Mouse (Mus musculus): ENCODE data around the gene Fcor. TPM values are rescaled to one million over a fixed set of nuclear protein-coding genes. Genes with fewer than 3 reads are reported as not detected.

The Fcor gene
- polyA plus RNA-seq, 1 experiment from 2014 or later = 8.3 TPM

DNA sequence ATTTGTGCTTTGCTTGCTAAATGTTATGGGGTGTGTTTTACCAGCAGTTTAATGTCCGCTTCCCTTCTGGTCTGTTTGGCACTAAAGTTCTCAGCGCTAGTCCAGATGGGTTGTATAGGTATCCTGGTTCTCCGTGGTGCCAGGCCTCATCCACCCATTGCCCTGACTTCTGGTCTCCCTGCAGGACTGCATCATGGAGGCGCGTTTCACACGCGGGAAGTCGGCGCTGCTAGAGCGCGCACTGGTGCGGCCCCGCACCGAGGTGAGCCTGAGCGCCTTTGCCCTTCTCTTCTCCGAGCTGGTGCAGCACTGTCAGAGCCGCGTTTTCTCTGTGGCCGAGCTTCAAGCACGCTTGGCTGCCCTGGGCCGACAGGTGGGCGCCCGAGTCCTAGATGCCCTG lies 6.7 kb upstream of the Fcor start:
- H3K27ac ChIP-seq = no peak overlapping the region
- no peak overlapping the region for H3K9ac ChIP-seq (ENCODE audit: low read depth, low read length)
- H3K9me3 ChIP-seq (replicated peaks; ENCODE audit: low read length) = no peaks in the 10 kb centered on the region
- H3K4me1 ChIP-seq (replicated peaks; ENCODE audit: insufficient read depth, low read length) = peaks cover 10% of the 10 kb centered on the region; the same call in 1 of the 2 replicates
- ATAC-seq (replicated peaks; ENCODE audit: low FRiP score, low read depth) = no peak
- no peak for TF ChIP-seq CTCF (IDR thresholded peaks at IDR 0.05; ENCODE audit: low read depth)
- H3K27me3 ChIP-seq (ENCODE audit: insufficient read depth, low read length) = no peaks in the 10 kb centered on the region
- peaks cover 20% of the 10 kb centered on the region for H3K36me3 ChIP-seq (ENCODE audit: insufficient read depth, low read length)
- 95% methylated on average over 23 of the region's 23 CpGs for WGBS
- H3K4me2 ChIP-seq (ENCODE audit: low read length) = no peak overlapping the region
- DNase-seq (ENCODE audit: low spot score) = no peak
- no peak overlapping the region for H3K4me3 ChIP-seq (replicated peaks; ENCODE audit: low read depth, low read length)

DNA sequence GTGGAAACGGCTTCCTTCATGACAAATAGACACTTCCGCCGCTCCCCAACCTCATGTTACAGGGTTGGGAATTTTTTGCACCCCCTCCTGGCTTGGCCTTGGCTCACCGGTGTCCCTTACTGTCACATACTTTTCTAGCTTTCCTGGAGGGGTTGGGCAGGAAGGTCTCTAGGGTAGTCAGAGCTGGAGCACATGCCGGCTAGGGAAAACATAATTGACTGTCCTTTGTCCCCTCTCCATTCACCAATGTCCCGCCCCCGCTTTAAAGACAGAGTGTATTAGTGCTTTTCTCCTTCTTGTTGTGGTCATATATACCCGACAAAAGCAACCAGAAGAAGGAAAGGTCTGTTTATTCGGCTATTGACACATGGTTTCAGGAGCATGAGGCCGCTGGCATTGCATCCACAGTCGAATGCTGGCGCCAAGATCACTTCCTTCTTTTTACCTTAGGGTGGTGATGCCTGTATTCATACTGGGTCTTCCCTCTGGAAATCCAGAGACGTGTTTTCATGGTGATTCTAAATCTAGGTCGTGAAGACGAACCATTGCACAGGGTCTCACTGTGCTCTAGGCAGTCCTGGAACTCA lies 4.9 kb upstream of the Fcor start:
- peak overlapping the region; percentile 76 for H3K9ac ChIP-seq (ENCODE audit: low read depth, low read length)
- WGBS = 4% methylated on average over 15 of the region's 15 CpGs
- H3K36me3 ChIP-seq (ENCODE audit: insufficient read depth, low read length) = peaks cover 20% of the 10 kb centered on the region
- DNase-seq (ENCODE audit: low spot score) (peak; percentile 54), ATAC-seq (replicated peaks; ENCODE audit: low FRiP score, low read depth) (no peak)
- H3K4me3 ChIP-seq (replicated peaks; ENCODE audit: low read depth, low read length) = peak overlapping the region; percentile 70
- H3K27me3 ChIP-seq (ENCODE audit: insufficient read depth, low read length) = no peaks in the 10 kb centered on the region
- H3K4me2 ChIP-seq (ENCODE audit: low read length) = peak overlapping the region; percentile 61
- H3K4me1 ChIP-seq (replicated peaks; ENCODE audit: insufficient read depth, low read length) = peaks cover 10% of the 10 kb centered on the region; the same call in 1 of the 2 replicates
- TF ChIP-seq CTCF (IDR thresholded peaks at IDR 0.05; ENCODE audit: low read depth) = no peak
- H3K9me3 ChIP-seq (replicated peaks; ENCODE audit: low read length) = no peaks in the 10 kb centered on the region
- H3K27ac ChIP-seq = peak overlapping the region; percentile 92

DNA sequence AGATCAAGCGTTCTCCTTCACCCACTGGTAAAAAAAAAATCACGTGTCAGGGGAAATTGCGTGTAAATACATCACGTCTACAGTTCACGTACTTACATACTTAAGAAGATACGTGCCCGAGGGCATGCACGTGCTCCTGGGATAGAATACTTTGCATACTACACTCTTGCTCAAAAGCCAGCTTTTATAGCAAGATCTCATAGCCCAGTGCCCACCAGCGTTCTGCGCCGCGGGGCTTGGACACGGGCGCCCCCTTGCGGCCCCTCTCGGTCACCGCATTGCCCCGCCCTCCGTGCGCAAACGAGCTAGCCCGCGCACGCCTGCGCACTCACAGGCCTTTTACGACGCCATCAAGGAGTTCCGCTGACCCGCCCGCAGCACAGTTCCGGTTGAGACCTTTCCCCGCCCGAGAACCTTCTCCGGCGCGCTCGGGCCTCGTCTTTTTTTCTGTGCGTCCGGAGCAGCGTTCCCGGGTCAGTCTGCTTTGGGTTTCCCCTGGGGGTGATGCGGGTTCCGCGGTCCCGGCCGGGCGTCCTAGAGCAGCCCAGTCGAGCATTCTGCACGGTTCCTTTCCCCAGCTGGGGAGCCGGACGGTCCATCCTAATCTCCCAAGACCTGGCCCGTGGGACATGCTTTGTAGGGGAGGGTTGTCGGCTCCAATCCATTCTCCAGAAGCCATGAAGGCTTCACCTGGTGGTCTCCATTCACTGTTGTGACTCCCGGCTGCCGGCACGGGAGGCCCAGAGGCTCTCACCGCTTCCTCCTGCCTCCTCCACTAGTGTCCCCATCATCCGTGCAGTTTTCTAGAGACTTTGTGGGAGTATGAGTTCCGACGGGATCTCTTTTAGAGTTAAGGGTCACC lies 4.2 kb upstream of the Fcor start, which contains the start of gene Trappc5:
Gene Trappc5 (plus strand): TSS at position 169 of the 862 bp plus-strand sequence.
- H3K4me2 ChIP-seq (ENCODE audit: low read length) = peak within 1 kb of the TSS; percentile 61
- peaks cover 19% of the 10 kb centered on the region for H3K36me3 ChIP-seq (ENCODE audit: insufficient read depth, low read length)
- peak within 1 kb of the TSS; percentile 92 for H3K27ac ChIP-seq
- DNase-seq (ENCODE audit: low spot score) (peak; percentile 98), ATAC-seq (replicated peaks; ENCODE audit: low FRiP score, low read depth) (peak; percentile 80)
- no peaks in the 10 kb centered on the region for H3K27me3 ChIP-seq (ENCODE audit: insufficient read depth, low read length)
- H3K4me3 ChIP-seq (replicated peaks; ENCODE audit: low read depth, low read length) = peak within 1 kb of the TSS; percentile 70
- peak; percentile 98 for TF ChIP-seq CTCF (IDR thresholded peaks at IDR 0.05; ENCODE audit: low read depth)
- H3K9me3 ChIP-seq (replicated peaks; ENCODE audit: low read length) = no peaks in the 10 kb centered on the region
- peak within 1 kb of the TSS; percentile 76 for H3K9ac ChIP-seq (ENCODE audit: low read depth, low read length)
- H3K4me1 ChIP-seq (replicated peaks; ENCODE audit: insufficient read depth, low read length) = peaks cover 10% of the 10 kb centered on the region; the same call in 1 of the 2 replicates
- WGBS = 1% methylated on average over 61 of the region's 61 CpGs

DNA sequence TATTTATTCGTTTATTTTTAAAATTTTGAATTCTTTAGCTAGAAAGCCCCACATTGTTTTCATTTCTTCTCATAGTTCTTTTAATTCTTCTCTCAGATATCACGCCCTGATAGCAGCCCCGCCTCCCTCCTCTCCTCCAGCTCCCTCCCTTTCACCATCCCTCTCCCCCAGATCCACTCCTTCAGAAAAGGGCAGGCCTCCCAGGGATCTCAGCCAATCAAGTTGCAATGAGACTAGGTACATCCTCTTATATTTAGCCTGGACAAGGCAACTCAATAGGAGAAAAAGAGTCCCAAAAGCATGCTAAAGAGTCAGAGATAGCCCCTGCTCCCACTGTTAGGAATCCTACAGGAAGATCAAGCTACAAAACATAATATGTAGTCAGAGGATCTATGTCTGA lies 2.5 kb upstream of the Fcor start:
- H3K27ac ChIP-seq = no peak overlapping the region
- ATAC-seq (replicated peaks; ENCODE audit: low FRiP score, low read depth) = no peak
- no peak overlapping the region for H3K4me2 ChIP-seq (ENCODE audit: low read length)
- DNase-seq (ENCODE audit: low spot score) = no peak
- no peak for TF ChIP-seq CTCF (IDR thresholded peaks at IDR 0.05; ENCODE audit: low read depth)
- no peaks in the 10 kb centered on the region for H3K9me3 ChIP-seq (replicated peaks; ENCODE audit: low read length)
- peaks cover 10% of the 10 kb centered on the region; the same call in 1 of the 2 replicates for H3K4me1 ChIP-seq (replicated peaks; ENCODE audit: insufficient read depth, low read length)
- peaks cover 10% of the 10 kb centered on the region for H3K36me3 ChIP-seq (ENCODE audit: insufficient read depth, low read length)
- no peaks in the 10 kb centered on the region for H3K27me3 ChIP-seq (ENCODE audit: insufficient read depth, low read length)
- no peak overlapping the region for H3K4me3 ChIP-seq (replicated peaks; ENCODE audit: low read depth, low read length)
- H3K9ac ChIP-seq (ENCODE audit: low read depth, low read length) = no peak overlapping the region
- WGBS = 42% methylated on average over 3 of the region's 3 CpGs

DNA sequence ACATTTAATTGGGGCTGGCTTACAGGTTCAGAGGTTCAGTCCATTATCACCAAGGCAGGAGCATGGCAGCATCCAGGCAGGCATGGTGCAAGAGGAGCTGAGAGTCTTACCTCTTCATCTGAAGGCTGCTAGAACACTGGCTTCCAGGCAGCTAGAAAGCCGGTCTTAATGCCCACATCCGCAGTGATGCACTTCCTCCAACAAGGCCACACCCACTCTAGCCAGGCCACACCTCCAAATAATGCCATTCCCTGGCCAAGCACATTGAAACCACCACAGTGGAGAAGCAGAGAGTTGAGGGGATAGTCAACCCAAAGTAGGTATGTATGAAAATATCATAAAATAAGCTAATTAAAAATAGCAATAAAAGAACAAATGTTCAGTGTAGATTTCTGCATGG lies 1.8 kb downstream of the Fcor start:
- Histone ChIP-seq H3K9me3 (replicated peaks; ENCODE audit: low read length) (no peaks in the 10 kb centered on the region), H3K9ac (ENCODE audit: low read depth, low read length) (no peak overlapping the region), H3K36me3 (ENCODE audit: insufficient read depth, low read length) (no peaks in the 10 kb centered on the region), H3K27me3 (ENCODE audit: insufficient read depth, low read length) (no peaks in the 10 kb centered on the region), H3K4me3 (replicated peaks; ENCODE audit: low read depth, low read length) (no peak overlapping the region), H3K27ac (no peak overlapping the region), H3K4me1 (replicated peaks; ENCODE audit: insufficient read depth, low read length) (no peaks in the 10 kb centered on the region), H3K4me2 (ENCODE audit: low read length) (no peak overlapping the region)
- no peak for ATAC-seq (replicated peaks; ENCODE audit: low FRiP score, low read depth)
- TF ChIP-seq CTCF (IDR thresholded peaks at IDR 0.05; ENCODE audit: low read depth) = no peak
- DNase-seq (ENCODE audit: low spot score) = no peak
- 80% methylated on average over 2 of the region's 2 CpGs for WGBS

DNA sequence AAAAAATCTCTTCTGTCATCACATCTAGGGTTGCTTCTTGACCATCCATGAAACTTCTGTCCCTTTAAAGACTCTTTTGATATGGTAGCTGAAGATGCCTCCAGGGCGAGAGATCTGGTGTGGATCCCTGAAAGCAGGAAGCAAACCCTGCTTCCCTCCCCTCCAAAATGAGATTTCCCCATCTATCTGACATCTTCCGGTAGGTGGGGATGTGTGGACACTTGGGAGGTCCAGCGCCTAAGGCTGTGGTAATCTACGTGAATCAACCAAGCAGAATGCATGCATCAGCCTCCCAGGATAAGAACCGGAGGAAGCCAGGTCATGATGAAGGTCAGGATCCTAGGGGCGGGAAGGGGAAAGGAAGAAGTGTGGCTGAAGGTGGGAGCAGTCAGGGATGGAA lies 6.7 kb downstream of the Fcor start, which contains the start of gene Mcemp1:
Gene Mcemp1 (plus strand): TSS at position 248 of the 400 bp plus-strand sequence.
- DNase-seq (ENCODE audit: low spot score) = no peak
- Histone ChIP-seq H3K36me3 (ENCODE audit: insufficient read depth, low read length) (no peaks in the 10 kb centered on the region), H3K9me3 (replicated peaks; ENCODE audit: low read length) (no peaks in the 10 kb centered on the region), H3K9ac (ENCODE audit: low read depth, low read length) (no peak within 1 kb of the TSS), H3K4me1 (replicated peaks; ENCODE audit: insufficient read depth, low read length) (no peaks in the 10 kb centered on the region), H3K27ac (no peak within 1 kb of the TSS), H3K27me3 (ENCODE audit: insufficient read depth, low read length) (no peaks in the 10 kb centered on the region), H3K4me3 (replicated peaks; ENCODE audit: low read depth, low read length) (no peak within 1 kb of the TSS), H3K4me2 (ENCODE audit: low read length) (no peak within 1 kb of the TSS)
- no peak for ATAC-seq (replicated peaks; ENCODE audit: low FRiP score, low read depth)
- TF ChIP-seq CTCF (IDR thresholded peaks at IDR 0.05; ENCODE audit: low read depth) = no peak
- 61% methylated on average over 6 of the region's 6 CpGs for WGBS

Data from kidney, postnatal 0 days (tissue).